Mouse (Mus musculus) limb, embryonic 11.5 days (tissue): ENCODE measurements around the gene Ccl4. TPM values are rescaled to one million over a fixed set of nuclear protein-coding genes. Genes with fewer than 3 reads are reported as not detected.

Experiments used
- ATAC-seq: fragments of 200-750 bp; cut with Nextera tagmentation; 2 replicates; pipeline ENCODE4 v1.8.0; 2017; ENCODE audit warnings: low read depth; ENCODE audit not compliant: insufficient number of reproducible peaks, low FRiP score, low TSS enrichment
- DNase-seq: peaks from one replicate; pipeline ENCODE4 v3.0.0-alpha.2; 2015; ENCODE audit warnings: low spot score
- H3K27ac ChIP-seq: fragments of 300-500 bp; sonication (generic); replicated peaks from 2 replicates; pipeline ENCODE4 v1.5.1; 2014; ENCODE audit warnings: low read depth, mild to moderate bottlenecking, low read length
- H3K27me3 ChIP-seq: fragments of 300-500 bp; sonication (generic); 2 replicates; pipeline ENCODE4 v1.6.1; 2014; ENCODE audit warnings: mild to moderate bottlenecking, low read length, mixed read lengths; ENCODE audit not compliant: control insufficient read depth, insufficient read depth
- H3K36me3 ChIP-seq: fragments of 300-500 bp; sonication (generic); 2 replicates; pipeline ENCODE4 v1.6.1; 2014; ENCODE audit warnings: mild to moderate bottlenecking, low read length, moderate library complexity, mixed read lengths; ENCODE audit not compliant: control insufficient read depth, insufficient read depth
- H3K4me1 ChIP-seq: fragments of 300-500 bp; sonication (generic); 2 replicates; pipeline ENCODE4 v1.6.1; 2014; ENCODE audit warnings: low read length, mixed read lengths; ENCODE audit not compliant: control insufficient read depth, insufficient read depth
- H3K4me2 ChIP-seq: fragments of 300-500 bp; sonication (generic); 2 replicates; pipeline ENCODE4 v1.6.1; 2014; ENCODE audit warnings: low read depth, mild to moderate bottlenecking, moderate library complexity; ENCODE audit not compliant: severe bottlenecking
- H3K4me3 ChIP-seq: fragments of 300-500 bp; sonication (generic); 2 replicates; pipeline ENCODE4 v1.5.1; 2014; ENCODE audit warnings: low read depth, low read length
- H3K9ac ChIP-seq: fragments of 300-500 bp; sonication (generic); 2 replicates; pipeline ENCODE4 v1.6.1; 2014; ENCODE audit warnings: mild to moderate bottlenecking, low read length
- H3K9me3 ChIP-seq: fragments of 300-500 bp; sonication (generic); 2 replicates; pipeline ENCODE4 v1.6.1; 2016; ENCODE audit warnings: low read length; ENCODE audit not compliant: control insufficient read depth
- WGBS: fragments of 180-500 bp; shearing (Covaris S2); extraction: QIAGEN DNeasy Blood & Tissue Kit; methylation state at CpG from one replicate; pipeline ENCODE4 v1.1.7; 2014; 5-methylcytosine and 5-hydroxymethylcytosine counted together
- polyA plus RNA-seq: library from polyadenylated mRNA; unstranded; fragments of >200 nt; fragmentation: Nextera tagmentation; extraction: Ambion mirVana; gene quantifications from 2 replicates; pipeline ENCODE4 v1.2.1, GENCODE M21; 2014

Ccl4 gene
- polyA plus RNA-seq, result 0.48 TPM in 1 of 2 replicates, not detected in the other

- no peak within 1 kb of the TSS for H3K27ac ChIP-seq
- H3K36me3 ChIP-seq, result no peaks in the 10 kb centered on the region
- H3K9me3 ChIP-seq, result no peaks in the 10 kb centered on the region
- DNase-seq (no peak), ATAC-seq (no peak)
- WGBS, result 81% methylated on average over 6 of the region's 6 CpGs
- H3K4me2 ChIP-seq, result no peak within 1 kb of the TSS
- H3K27me3 ChIP-seq, result no peaks in the 10 kb centered on the region
- H3K4me3 ChIP-seq, result no peak within 1 kb of the TSS
- no peak within 1 kb of the TSS for H3K9ac ChIP-seq
- H3K4me1 ChIP-seq, result no peaks in the 10 kb centered on the region
Measured at GRCm38 (mm10) chr11:83662204-83662603, at the start of gene Ccl4. TSS of gene Ccl4 (plus strand) at chr11:83662584.

- no peaks in the 10 kb centered on the region for H3K9me3 ChIP-seq
- H3K27me3 ChIP-seq, result no peaks in the 10 kb centered on the region
- no peak overlapping the region for H3K27ac ChIP-seq
- WGBS, result 95% methylated on average over 1 of the region's 1 CpGs
- H3K4me3 ChIP-seq, result no peak overlapping the region
- no peak for DNase-seq
- H3K36me3 ChIP-seq, result no peaks in the 10 kb centered on the region
- no peak overlapping the region for H3K9ac ChIP-seq
- H3K4me2 ChIP-seq, result no peak overlapping the region
- H3K4me1 ChIP-seq, result no peaks in the 10 kb centered on the region
- ATAC-seq, result no peak
Measured at GRCm38 (mm10) chr11:83616586-83616985, 45.8 kb upstream of the Ccl4 start.

- DNase-seq, result no peak
- WGBS, result 74% methylated on average over 5 of the region's 5 CpGs
Measured at GRCm38 (mm10) chr11:83618238-83618637, 44.1 kb upstream of the Ccl4 start.

GRCm38 (mm10) chr11:83619037-83619436 is 43.3 kb upstream of the Ccl4 start:
- no peak for DNase-seq
- WGBS, result 86% methylated on average over 1 of the region's 1 CpGs
- H3K27ac ChIP-seq, result no peak overlapping the region
- H3K4me1 ChIP-seq, result no peaks in the 10 kb centered on the region
- H3K9me3 ChIP-seq, result no peaks in the 10 kb centered on the region
- no peaks in the 10 kb centered on the region for H3K36me3 ChIP-seq
- H3K9ac ChIP-seq, result no peak overlapping the region
- no peak for ATAC-seq
- H3K27me3 ChIP-seq, result no peaks in the 10 kb centered on the region
- no peak overlapping the region for H3K4me2 ChIP-seq
- no peak overlapping the region for H3K4me3 ChIP-seq

More at GRCm38 (mm10) chr11:83618238-83618637, 44.1 kb upstream of the Ccl4 start:
- Histone ChIP-seq H3K27me3 (no peaks in the 10 kb centered on the region), H3K36me3 (no peaks in the 10 kb centered on the region), H3K9ac (no peak overlapping the region), H3K27ac (no peak overlapping the region), H3K4me2 (no peak overlapping the region), H3K4me1 (no peaks in the 10 kb centered on the region), H3K4me3 (no peak overlapping the region), H3K9me3 (no peaks in the 10 kb centered on the region)
- no peak for ATAC-seq

GRCm38 (mm10) chr11:83623586-83623985 is 38.8 kb upstream of the Ccl4 start:
- Histone ChIP-seq H3K36me3 (no peaks in the 10 kb centered on the region), H3K9me3 (no peaks in the 10 kb centered on the region), H3K4me1 (no peaks in the 10 kb centered on the region), H3K27me3 (no peaks in the 10 kb centered on the region), H3K9ac (no peak overlapping the region), H3K4me3 (no peak overlapping the region), H3K27ac (no peak overlapping the region), H3K4me2 (no peak overlapping the region)
- no peak for ATAC-seq
- no peak for DNase-seq
- WGBS, result 90% methylated on average over 3 of the region's 3 CpGs

- H3K4me1 ChIP-seq, result no peaks in the 10 kb centered on the region
- no peaks in the 10 kb centered on the region for H3K9me3 ChIP-seq
- no peaks in the 10 kb centered on the region for H3K36me3 ChIP-seq
- H3K4me3 ChIP-seq, result no peak overlapping the region
- 88% methylated on average over 9 of the region's 9 CpGs for WGBS
- H3K27me3 ChIP-seq, result no peaks in the 10 kb centered on the region
- H3K27ac ChIP-seq, result no peak overlapping the region
- H3K9ac ChIP-seq, result no peak overlapping the region
- no peak for ATAC-seq
- H3K4me2 ChIP-seq, result no peak overlapping the region
- DNase-seq, result no peak
Measured at GRCm38 (mm10) chr11:83628808-83629207, 33.6 kb upstream of the Ccl4 start.

GRCm38 (mm10) chr11:83630630-83631029 is 31.8 kb upstream of the Ccl4 start:
- Histone ChIP-seq H3K4me2 (no peak overlapping the region), H3K4me3 (no peak overlapping the region), H3K4me1 (no peaks in the 10 kb centered on the region), H3K27me3 (no peaks in the 10 kb centered on the region), H3K27ac (no peak overlapping the region), H3K9ac (no peak overlapping the region), H3K9me3 (no peaks in the 10 kb centered on the region), H3K36me3 (no peaks in the 10 kb centered on the region)
- WGBS, result 97% methylated on average over 1 of the region's 1 CpGs
- no peak for ATAC-seq
- no peak for DNase-seq

- Histone ChIP-seq H3K36me3 (no peaks in the 10 kb centered on the region), H3K4me2 (no peak overlapping the region), H3K4me3 (no peak overlapping the region), H3K9me3 (no peaks in the 10 kb centered on the region), H3K4me1 (no peaks in the 10 kb centered on the region), H3K27me3 (no peaks in the 10 kb centered on the region), H3K27ac (no peak overlapping the region), H3K9ac (no peak overlapping the region)
- no peak for ATAC-seq
- WGBS, result 76% methylated on average over 2 of the region's 2 CpGs
- DNase-seq, result no peak
Measured at GRCm38 (mm10) chr11:83631065-83631464, 31.3 kb upstream of the Ccl4 start.

GRCm38 (mm10) chr11:83632744-83633143 is 29.6 kb upstream of the Ccl4 start:
- no peak overlapping the region for H3K4me3 ChIP-seq
- WGBS, result 72% methylated on average over 4 of the region's 4 CpGs
- no peak overlapping the region for H3K27ac ChIP-seq
- no peaks in the 10 kb centered on the region for H3K27me3 ChIP-seq
- H3K4me2 ChIP-seq, result no peak overlapping the region
- H3K4me1 ChIP-seq, result no peaks in the 10 kb centered on the region
- no peak overlapping the region for H3K9ac ChIP-seq
- no peak for ATAC-seq
- no peaks in the 10 kb centered on the region for H3K9me3 ChIP-seq
- no peaks in the 10 kb centered on the region for H3K36me3 ChIP-seq
- no peak for DNase-seq
